Mouse (Mus musculus) layer of hippocampus, postnatal 10 days (tissue): ENCODE results near the gene Phactr2. TPM values are rescaled to one million over a fixed set of nuclear protein-coding genes. Genes with fewer than 3 reads are reported as not detected.

Source experiments
- DNase-seq, 2 experiments: peaks; one replicate each; pipeline ENCODE4 v3.0.0; 2021; ENCODE audit warnings: low spot score in 2 of 2
- total RNA-seq, 2 experiments: library from RNA; stranded (reverse); gene quantifications; 2 replicates each; pipeline ENCODE4 v1.2.3; 2021

Gene Phactr2
- total RNA-seq, 2 experiments from 2014 or later, result 23.1 to 24.5 TPM

GRCm38 (mm10) chr10:13280298-13280853 lies 193.8 kb downstream of the Phactr2 start:
- no peak for DNase-seq

- no peak for DNase-seq
Observed at GRCm38 (mm10) chr10:13276298-13276697, 197.9 kb downstream of the Phactr2 start.

DNA sequence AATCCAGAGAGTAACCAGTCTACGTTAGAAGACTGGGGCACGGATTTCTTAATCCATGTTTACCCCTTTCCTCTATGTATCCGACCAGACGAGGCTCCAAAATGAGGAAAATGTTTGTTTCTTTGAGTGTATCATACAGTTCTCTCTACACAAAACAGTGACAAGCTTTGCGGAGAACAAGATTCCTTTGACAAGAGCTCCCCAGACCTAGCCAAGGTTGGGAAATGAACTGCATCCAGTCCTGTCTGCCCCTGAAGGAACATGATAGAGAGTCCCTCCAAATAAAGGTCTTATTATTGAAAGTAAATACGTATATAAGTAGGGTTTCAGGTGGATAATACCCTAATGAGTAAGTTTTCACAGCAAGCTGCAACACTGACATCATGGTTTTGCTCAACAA lies 199.1 kb downstream of the Phactr2 start:
- DNase-seq, result no peak

DNA sequence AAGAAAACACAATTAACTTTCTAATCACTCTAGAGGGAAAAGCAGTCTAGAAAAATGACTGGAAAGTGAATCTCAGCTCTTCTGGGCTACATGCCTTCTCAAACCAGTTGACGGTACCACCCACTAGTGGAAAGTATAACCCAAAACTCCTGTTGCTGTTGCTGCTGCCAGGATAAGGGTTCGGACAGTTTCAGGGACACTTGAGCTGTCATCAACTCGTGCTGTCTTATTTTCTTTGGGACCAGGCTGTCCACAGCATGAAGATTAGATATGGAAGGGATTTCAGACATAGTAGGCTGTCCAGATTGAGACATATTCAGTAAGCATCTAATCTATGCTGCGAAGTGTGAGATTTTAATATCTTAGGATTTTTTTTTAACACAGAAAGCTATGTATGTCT lies 199.5 kb downstream of the Phactr2 start:
- no peak for DNase-seq

DNA sequence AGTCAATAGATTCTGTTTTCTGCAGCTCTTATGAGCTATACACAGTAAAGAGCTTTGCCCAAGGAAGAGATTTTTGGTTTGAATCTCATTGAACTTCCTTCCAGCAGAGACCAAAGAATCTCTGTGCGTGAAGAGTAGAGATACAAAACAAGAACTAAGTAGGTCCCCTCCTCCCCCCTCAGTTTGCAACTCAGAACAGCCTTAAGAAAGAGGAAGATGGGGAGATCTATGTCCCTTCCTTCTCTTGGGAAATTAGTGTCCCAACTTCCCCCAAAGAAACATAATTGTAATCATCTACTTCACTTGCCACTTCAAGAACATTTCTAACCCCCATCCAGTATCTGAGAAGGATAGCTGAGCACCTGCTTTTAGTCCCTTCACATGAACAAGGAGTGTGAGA lies 200.5 kb downstream of the Phactr2 start:
- no peak for DNase-seq

GRCm38 (mm10) chr10:13271716-13272115 lies 202.5 kb downstream of the Phactr2 start:
- no peak for DNase-seq

DNA sequence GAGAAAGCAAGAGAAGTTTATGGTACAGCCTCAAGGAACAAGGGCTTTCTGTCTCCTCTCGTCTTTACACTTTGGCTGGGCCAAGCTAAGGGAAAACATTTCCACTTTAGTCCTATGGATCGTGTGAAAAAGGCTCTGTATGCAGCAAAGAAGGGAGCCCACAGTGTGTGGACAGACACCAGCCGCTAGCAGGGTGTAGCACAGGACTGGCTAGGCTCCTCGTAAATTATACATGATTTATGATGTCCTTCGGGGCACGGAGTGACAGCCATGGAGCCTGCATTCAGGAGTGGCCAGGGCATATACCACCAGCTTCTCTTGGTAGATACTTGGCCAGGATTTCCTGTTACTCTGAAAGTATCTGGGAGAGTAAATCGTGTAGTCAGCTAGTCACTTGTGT lies 203.1 kb downstream of the Phactr2 start:
- no peak for DNase-seq

GRCm38 (mm10) chr10:13270270-13270669 lies 203.9 kb downstream of the Phactr2 start:
- no peak for DNase-seq

DNA sequence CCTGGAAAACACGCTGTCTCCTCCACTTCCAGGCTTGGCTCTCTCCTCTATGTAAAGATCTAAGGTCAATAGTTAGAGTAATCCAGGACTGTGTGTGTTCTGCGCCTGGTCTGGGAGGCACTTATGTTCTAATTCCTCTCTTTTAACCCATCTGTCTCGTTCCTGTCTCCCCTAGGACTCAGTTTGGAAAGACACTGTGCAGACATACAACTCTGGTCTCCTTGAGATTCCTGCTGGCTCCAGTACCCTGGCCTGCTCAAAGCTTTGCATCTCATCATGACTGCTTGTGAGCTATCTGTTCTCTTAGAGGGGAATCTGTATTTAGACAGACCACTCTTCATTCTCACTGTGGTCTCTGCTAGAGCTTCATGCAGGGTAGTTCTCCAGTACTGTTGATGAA lies 215.0 kb downstream of the Phactr2 start:
- DNase-seq, result no peak

- DNase-seq, result no peak
Observed at GRCm38 (mm10) chr10:13256196-13256595, 218.0 kb downstream of the Phactr2 start.

GRCm38 (mm10) chr10:13250280-13250679 lies 223.9 kb downstream of the Phactr2 start:
- DNase-seq, result no peak

DNA sequence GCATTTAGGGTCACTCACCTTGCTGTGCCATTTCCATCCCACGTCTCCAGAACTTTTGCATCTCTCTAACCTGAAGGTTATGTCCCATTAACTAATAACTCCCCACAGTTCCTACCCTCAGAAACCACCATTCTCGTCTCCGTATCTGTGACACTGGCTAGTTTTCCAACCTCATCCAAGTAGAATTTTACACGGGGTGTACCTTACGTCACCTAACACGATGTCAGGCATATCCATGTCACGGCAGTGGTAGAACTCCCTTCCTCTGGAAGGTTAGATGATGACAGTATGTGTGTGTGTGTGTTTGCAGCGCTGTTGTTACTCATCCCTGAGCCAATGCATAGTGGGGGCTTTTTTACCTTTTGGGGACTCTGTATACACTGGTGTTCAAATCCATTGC lies 225.1 kb downstream of the Phactr2 start:
- no peak for DNase-seq

GRCm38 (mm10) chr10:13245714-13246113 lies 228.5 kb downstream of the Phactr2 start:
- no peak for DNase-seq

- DNase-seq, result no peak
Observed at GRCm38 (mm10) chr10:13244192-13244591, 230.0 kb downstream of the Phactr2 start.

DNA sequence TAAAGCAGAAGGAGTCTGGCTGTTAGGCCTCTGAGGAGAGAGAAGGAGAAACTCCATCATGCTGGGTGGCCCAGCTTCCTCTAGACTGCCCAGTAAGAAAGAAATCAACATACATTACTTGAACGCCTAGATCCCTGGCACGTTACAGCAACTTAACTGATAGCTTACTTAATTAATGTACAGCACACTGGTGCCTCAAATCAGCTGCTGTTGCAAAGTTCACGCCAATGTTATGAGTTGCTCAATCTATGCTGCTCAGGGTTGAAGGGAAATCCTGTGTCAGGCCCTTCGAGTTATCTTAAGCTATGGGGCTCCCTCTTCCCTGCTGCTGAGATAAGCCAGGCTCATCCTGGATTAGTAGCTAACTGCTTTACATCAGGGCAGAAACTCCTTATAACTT lies 233.8 kb downstream of the Phactr2 start:
- DNase-seq, result no peak

DNA sequence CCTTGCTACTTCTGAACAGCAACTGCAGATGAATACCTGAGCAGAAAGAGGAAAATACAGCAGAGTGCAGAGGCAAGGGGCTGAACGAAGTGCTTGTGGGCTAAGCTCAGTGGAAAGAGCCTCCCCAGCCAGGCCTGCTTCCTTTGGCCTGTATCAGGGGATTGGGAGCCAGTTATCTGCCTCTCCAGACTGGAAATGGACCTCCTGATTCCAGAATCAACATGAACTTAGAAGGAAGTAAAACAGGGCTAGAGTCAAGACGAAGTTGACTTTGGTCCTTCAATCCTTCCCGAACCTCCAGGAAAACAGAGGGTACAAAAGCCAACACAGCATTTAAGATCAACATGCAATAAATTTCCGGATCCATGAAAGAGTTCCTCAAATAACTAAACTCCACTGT lies 236.0 kb downstream of the Phactr2 start:
- DNase-seq, result no peak

DNA sequence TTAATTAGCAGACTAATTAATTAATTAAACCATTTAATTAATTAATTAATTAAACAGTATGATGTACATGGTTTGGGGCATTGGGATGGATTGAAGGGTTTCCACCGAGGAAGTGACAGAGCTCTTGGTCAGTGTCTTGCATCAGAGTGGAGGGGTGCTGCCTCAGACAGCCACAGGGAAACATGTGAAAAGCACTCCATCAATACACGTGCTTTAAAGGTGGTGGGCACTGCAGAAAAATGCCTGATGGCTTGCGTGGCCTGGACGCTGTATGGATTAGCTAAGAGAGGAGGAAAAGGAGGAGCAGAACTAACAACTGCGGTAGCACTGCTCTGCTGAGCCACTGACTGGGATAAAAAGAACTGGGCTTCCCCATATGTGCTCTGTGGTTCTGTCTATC lies 237.3 kb downstream of the Phactr2 start:
- DNase-seq, result no peak

DNA sequence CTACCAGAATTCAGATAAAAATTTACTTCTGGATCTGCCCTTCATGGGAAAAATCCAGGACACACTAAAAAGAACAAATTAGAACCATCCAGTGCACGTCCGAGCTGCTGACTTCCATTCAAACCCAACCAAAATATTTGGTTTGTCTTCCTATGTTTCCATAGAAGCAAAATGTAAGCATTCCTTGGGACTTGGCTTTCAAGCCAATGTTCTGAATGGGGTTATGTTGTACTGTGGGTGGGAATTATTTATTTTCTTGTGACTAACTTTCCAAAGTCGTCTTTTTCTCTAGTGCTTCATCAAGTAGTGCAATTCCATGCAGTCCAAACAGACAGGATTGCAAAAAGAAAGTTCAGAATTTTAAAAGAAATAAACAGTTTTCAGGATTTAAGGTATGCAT lies 239.7 kb downstream of the Phactr2 start:
- no peak for DNase-seq

DNA sequence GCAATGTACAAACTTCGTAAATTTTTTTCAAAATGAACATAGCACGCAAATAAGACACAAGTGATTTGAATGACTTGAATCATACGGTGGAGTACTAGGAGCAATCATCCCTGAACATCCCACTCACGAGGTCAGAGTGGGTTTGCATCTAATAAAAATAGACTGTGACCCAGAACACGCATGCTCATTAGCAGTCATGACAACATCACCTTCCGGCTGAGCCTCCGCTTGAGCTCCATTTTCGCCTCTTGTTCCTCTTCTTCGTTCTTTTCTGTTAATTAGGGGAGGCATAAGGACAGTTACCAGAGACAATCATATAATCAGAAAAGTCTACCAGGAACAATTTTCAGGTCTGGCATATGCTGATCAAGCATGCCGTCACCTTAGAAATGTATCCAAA lies 240.3 kb downstream of the Phactr2 start:
- DNase-seq, result no peak

DNA sequence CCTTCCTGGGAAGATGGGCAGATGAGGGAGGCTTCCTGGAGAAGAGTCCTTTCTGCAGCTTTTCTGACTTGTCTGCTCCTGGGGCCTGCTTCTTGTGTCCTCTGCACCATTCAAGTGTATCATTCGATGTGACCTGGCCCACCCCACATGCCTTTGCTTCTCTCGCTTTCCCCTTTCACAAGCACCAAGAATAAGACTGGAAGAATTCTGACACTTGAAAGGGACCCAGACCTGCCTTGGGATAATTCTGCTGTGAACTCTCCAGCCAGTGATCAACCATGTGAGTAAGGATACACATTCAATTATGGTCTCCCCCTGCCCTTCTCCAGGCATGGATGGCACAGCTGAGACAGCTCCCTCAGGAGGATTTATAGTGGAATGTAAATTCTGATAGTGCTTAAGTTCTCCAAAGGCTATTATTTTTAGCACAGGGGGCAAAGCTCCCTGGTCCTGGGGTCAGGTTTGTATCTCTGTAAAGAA lies 241.0 kb downstream of the Phactr2 start:
- no peak for DNase-seq

GRCm38 (mm10) chr10:13232443-13233142 lies 241.6 kb downstream of the Phactr2 start:
- DNase-seq, result no peak

DNA sequence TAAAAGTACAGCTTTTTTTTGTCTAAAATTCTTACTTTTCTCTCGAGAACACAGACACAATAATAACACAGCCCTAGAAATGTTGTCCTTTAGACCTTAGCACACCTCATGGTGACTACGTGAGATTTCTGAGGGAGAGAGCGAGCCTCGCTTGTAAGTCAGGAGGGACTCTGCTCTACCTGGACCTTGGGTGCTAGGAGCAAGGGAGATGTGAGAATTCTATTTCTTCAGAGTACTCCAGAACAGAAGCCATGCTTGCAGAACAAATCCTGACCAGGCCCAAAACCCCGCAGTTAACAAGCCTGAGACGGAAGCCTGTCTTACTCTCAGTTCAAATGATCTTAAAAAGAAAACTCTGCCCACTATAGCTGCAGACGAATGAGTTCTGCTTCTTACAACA lies 243.5 kb downstream of the Phactr2 start:
- no peak for DNase-seq

DNA sequence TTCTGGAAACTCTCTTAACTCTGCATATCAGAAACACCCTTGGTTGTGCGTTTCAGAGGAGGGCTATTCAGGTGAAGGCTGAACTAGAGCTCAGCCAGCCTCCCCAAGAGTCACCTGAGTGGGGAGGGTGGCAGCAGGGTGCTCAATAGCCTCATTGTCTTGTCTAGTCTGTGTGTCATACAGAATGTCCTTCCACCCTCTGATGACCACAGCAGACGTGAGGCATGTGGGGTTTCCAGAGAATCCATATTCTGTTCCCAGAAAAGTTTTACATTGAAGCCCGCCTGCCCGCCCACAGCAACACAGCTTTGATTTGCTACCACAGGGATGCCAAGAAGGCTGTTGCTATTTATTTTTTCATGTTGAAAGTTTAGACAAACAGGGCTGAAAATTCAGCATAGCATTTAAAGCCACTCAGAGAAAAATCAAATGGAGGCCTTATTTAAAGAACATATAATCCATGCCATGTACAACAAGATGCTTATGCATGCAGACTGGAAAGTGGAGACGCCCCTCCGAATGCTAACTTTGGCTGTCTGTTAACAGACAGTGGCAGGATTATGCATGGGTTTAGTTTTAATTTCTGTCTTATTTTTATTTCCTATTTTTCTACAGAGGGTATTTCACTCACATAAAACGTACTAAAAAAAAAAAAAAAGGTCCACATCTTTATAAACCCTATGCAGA lies 248.7 kb downstream of the Phactr2 start:
- no peak for DNase-seq
